8 mouse cellular contexts compared by ENCODE assay signal in genomic region chr15:78547415-78548335, GRCm38 (mm10). TPM values are rescaled to one million over a fixed set of nuclear protein-coding genes. Genes with fewer than 3 reads are reported as not detected.
DNase-seq lines count a peak whose midpoint lies in the region; ATAC-seq and TF ChIP-seq lines count a peak whose summit lies in the region.
"Had no signal": no experiment of that assay in that cellular context is flagged by ENCODE, and none has a peak within 500 bp of the region (broad histone marks: within the 10 kb centered on the region; RNA-seq: fewer than 3 reads in every experiment).

No protein-coding gene starts in this region.

- peaks cover 11% of the 10 kb centered on the region for H3K27me3 ChIP-seq in liver, embryonic 11.5 days (replicated peaks; ENCODE audit: control insufficient read depth, insufficient read depth, low read length)

- no peaks in the 10 kb centered on the region for H3K36me3 ChIP-seq in liver, embryonic 11.5 days (ENCODE audit: control insufficient read depth, insufficient read depth, low read length)
- H3K36me3 ChIP-seq: embryonic facial prominence, embryonic 12.5 days had no signal

- TF ChIP-seq CTCF in layer of hippocampus, adult 2 months (conservative IDR thresholded peaks at IDR 0.05), result peak; percentile 75

- 46% methylated on average over 5 of the region's 5 CpGs for WGBS in liver, embryonic 11.5 days

- no peak overlapping the region for H3K4me2 ChIP-seq in liver, embryonic 11.5 days
- H3K4me2 ChIP-seq: embryonic facial prominence, embryonic 12.5 days had no signal

- no peak for DNase-seq in layer of hippocampus, adult 2 months (ENCODE audit: low spot score in 2 of 2)
- DNase-seq in layer of hippocampus, postnatal 10 days (ENCODE audit: low spot score in 2 of 2), result no peak
- peak; percentile 60 for DNase-seq in MN1 (ENCODE audit: low spot score)
- peak; percentile 57 to 65 for DNase-seq in cerebellum, postnatal 14 days
- no peak for DNase-seq in liver, embryonic 11.5 days (ENCODE audit: low spot score)
- peak; percentile 43 to 52 for DNase-seq in thymus, postnatal 36 days
- DNase-seq in embryo, embryonic 10 days (ENCODE audit: low spot score), result no peak

- no peak for ATAC-seq in liver, embryonic 11.5 days (replicated peaks; ENCODE audit: low FRiP score)

- peaks cover 5% of the 10 kb centered on the region; the same call in 1 of the 2 replicates for H3K9me3 ChIP-seq in liver, embryonic 11.5 days (ENCODE audit: control insufficient read depth, low read length)

- H3K4me1 ChIP-seq in liver, embryonic 11.5 days (replicated peaks; ENCODE audit: control insufficient read depth, insufficient read depth, low read length), result peaks cover 8% of the 10 kb centered on the region
- H3K4me1 ChIP-seq: embryonic facial prominence, embryonic 12.5 days had no signal

- H3K9ac ChIP-seq in liver, embryonic 11.5 days (ENCODE audit: low read depth, low read length), result peak overlapping the region; percentile 27; the same call in 1 of the 2 replicates
- H3K9ac ChIP-seq: embryonic facial prominence, embryonic 12.5 days had no signal

- H3K27ac ChIP-seq in layer of hippocampus, adult 2 months, result peak overlapping the region; percentile 70
- H3K27ac ChIP-seq in liver, embryonic 11.5 days (ENCODE audit: low read depth, low read length), result no peak overlapping the region
- H3K27ac ChIP-seq: embryonic facial prominence, embryonic 12.5 days had no signal

- H3K4me3 ChIP-seq in layer of hippocampus, adult 2 months, result no peak overlapping the region
- no peak overlapping the region for H3K4me3 ChIP-seq in liver, embryonic 11.5 days (ENCODE audit: low read depth, low read length)
- H3K4me3 ChIP-seq: embryonic facial prominence, embryonic 12.5 days had no signal

RNA-seq across cellular contexts. Expression of gene Sstr3, which starts 3.2 kb away (rescaled TPM):
- total RNA-seq in layer of hippocampus, adult 2 months (2021), result 10 to 100 TPM; 25.2 to 25.8 TPM
- 10 to 100 TPM; 15.7 to 15.8 TPM for total RNA-seq in layer of hippocampus, postnatal 10 days (2021)
- polyA plus RNA-seq in liver, embryonic 11.5 days (2014; fragmentation: Nextera tagmentation; extraction: Ambion mirVana), result not detected in 2 replicates
- polyA plus RNA-seq: embryonic facial prominence, embryonic 12.5 days had no signal

RNA-seq across cellular contexts. Expression of gene C1qtnf6, which starts 16.5 kb away (rescaled TPM):
- 1 to 10 TPM; 4.5 to 5.2 TPM for total RNA-seq in layer of hippocampus, adult 2 months (2021)
- total RNA-seq in layer of hippocampus, postnatal 10 days (2021), result 10 to 100 TPM; 17.4 to 19.4 TPM
- 11.4 and 14.0 TPM in 2 replicates for polyA plus RNA-seq in liver, embryonic 11.5 days (2014; fragmentation: Nextera tagmentation; extraction: Ambion mirVana)

RNA-seq across cellular contexts. Expression of gene Rac2, which starts 24.9 kb away (rescaled TPM):
- total RNA-seq in layer of hippocampus, adult 2 months (2021), result 1 to 10 TPM; 2.2 to 3.7 TPM
- total RNA-seq in layer of hippocampus, postnatal 10 days (2021), result 1 to 10 TPM; 3.6 to 3.7 TPM
- polyA plus RNA-seq in liver, embryonic 11.5 days (2014; fragmentation: Nextera tagmentation; extraction: Ambion mirVana), result 124 and 126 TPM in 2 replicates

RNA-seq across cellular contexts. Expression of gene Cyth4, which starts 49.2 kb away (rescaled TPM):
- 10 to 100 TPM; 24.7 to 25.2 TPM for total RNA-seq in layer of hippocampus, adult 2 months (2021)
- 10 to 100 TPM; 13.8 to 15.2 TPM for total RNA-seq in layer of hippocampus, postnatal 10 days (2021)
- 7.8 and 9.5 TPM in 2 replicates for polyA plus RNA-seq in liver, embryonic 11.5 days (2014; fragmentation: Nextera tagmentation; extraction: Ambion mirVana)

RNA-seq across cellular contexts. Expression of gene Il2rb, which starts 52.6 kb away (rescaled TPM):
- under 1 TPM in 1 of 2 experiments, not detected in 1; 0.20 TPM for total RNA-seq in layer of hippocampus, adult 2 months (2021)
- under 1 TPM in 1 of 2 experiments, not detected in 1; 0.11 TPM for total RNA-seq in layer of hippocampus, postnatal 10 days (2021)
- polyA plus RNA-seq in liver, embryonic 11.5 days (2014; fragmentation: Nextera tagmentation; extraction: Ambion mirVana), result 0.07 and 0.31 TPM in 2 replicates

Comparison
In these comparisons a context has a peak if more than half of its experiments do, and no peak if none do; other contexts are left out.
1. DNase-seq: peak in MN1 (single experiment), cerebellum, postnatal 14 days (2 of 2) and thymus, postnatal 36 days (2 of 2); none in layer of hippocampus, adult 2 months (0 of 2), layer of hippocampus, postnatal 10 days (0 of 2), liver, embryonic 11.5 days (single experiment) and embryo, embryonic 10 days (single experiment).